Mouse (Mus musculus): ENCODE measurements around the gene Psma2. TPM values are rescaled to one million over a fixed set of nuclear protein-coding genes. Genes with fewer than 3 reads are reported as not detected.
A peak's percentile ranks its signal among the peaks of the same experiment; 100 is the strongest.

Psma2 gene
- polyA plus RNA-seq, 1 experiment from 2014 or later, result 191 TPM

DNA sequence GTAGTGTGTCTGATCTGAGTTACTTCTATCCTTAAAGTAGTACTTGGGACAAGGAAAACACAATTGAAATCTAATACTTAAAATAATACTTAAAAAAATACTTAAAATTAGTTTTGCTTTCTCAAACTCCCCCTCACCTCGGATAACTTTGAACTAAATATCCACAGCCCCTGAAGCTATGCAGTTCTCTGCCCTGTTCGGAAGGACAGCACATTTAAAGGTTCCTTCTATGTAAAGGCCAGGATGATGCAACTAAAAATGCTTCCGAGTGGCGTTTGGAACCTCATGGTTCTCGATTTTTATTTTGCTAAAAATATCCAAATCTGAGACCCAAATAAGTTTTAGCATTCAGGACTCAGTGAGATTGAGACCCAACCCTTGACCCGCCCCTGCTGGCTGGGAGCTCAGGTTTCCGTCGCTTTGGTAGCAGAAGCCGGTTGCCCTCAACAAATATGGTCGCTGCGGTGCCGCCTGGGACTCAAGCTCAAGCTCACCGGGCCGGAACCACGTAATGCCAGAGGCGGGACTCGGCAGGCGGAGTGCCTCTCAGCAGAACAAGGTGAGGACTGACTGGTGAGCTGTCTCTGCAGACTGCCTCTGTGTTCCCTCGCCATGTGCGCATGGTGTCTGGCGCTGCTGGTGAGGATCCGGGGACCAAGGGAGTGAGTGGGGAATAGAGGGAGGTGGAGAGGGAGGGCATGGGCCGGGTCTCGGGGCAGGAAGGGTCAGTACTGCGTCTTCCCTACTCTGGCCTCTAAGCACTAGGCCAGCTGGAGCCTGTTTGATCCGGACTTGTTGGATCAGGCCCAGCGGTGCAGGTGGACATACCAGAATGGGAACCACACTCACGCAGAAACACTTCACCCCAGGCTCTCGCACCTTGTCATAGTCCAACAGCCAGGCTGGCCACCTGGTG lies 16.9 kb downstream of the Psma2 start, which contains the start of gene AW209491:
AW209491 (plus strand) TSS at position 429 of the 916 bp plus-strand sequence.
- H3K4me3 ChIP-seq (ENCODE audit: low read depth, low read length), result peak within 1 kb of the TSS; percentile 52
- H3K4me2 ChIP-seq (replicated peaks; ENCODE audit: low read depth, low read length), result peak within 1 kb of the TSS; percentile 51
- no peaks in the 10 kb centered on the region for H3K27me3 ChIP-seq (ENCODE audit: control insufficient read depth, insufficient read depth, low read length)
- H3K9ac ChIP-seq (replicated peaks; ENCODE audit: low read depth, low read length), result peak within 1 kb of the TSS; percentile 57
- WGBS, result under 1% methylated on average over 29 of the region's 29 CpGs
- no peaks in the 10 kb centered on the region for H3K4me1 ChIP-seq (ENCODE audit: control insufficient read depth, insufficient read depth, low read length)
- no peak within 1 kb of the TSS for H3K27ac ChIP-seq (ENCODE audit: low read length)
- peak; percentile 95 for ATAC-seq (ENCODE audit: insufficient number of reproducible peaks, insufficient read depth, low FRiP score, low read depth)
- H3K36me3 ChIP-seq (ENCODE audit: control insufficient read depth, insufficient read depth, low read length), result peaks cover 19% of the 10 kb centered on the region
- H3K9me3 ChIP-seq (ENCODE audit: control insufficient read depth, low read depth, low read length), result no peaks in the 10 kb centered on the region

DNA sequence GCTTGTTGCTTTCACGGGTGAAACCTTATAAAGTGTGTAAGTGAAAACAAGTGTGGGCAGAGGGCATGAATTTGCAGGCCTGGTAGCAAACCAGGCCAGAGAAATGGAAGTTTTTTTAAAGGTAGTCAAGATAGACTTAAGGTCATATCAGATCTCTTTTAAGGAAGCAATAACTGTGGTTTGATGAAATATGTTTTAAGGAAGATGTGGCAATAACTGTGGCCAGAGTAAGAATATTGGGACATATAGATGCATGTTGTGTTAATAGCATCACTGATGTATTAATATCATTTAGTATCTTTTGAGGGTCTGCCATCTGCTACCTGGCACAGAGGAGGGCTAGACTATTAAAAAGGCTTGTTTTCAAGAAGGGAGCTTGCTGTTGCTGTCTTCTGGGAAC lies 27.0 kb downstream of the Psma2 start:
- H3K4me3 ChIP-seq (ENCODE audit: low read depth, low read length), result no peak overlapping the region
- WGBS, result 43% methylated on average over 1 of the region's 1 CpGs
- H3K36me3 ChIP-seq (ENCODE audit: control insufficient read depth, insufficient read depth, low read length), result peaks cover 15% of the 10 kb centered on the region; the same call in 1 of the 2 replicates
- H3K9me3 ChIP-seq (ENCODE audit: control insufficient read depth, low read depth, low read length), result no peaks in the 10 kb centered on the region
- no peaks in the 10 kb centered on the region for H3K4me1 ChIP-seq (ENCODE audit: control insufficient read depth, insufficient read depth, low read length)
- H3K4me2 ChIP-seq (replicated peaks; ENCODE audit: low read depth, low read length), result no peak overlapping the region
- no peaks in the 10 kb centered on the region for H3K27me3 ChIP-seq (ENCODE audit: control insufficient read depth, insufficient read depth, low read length)
- H3K9ac ChIP-seq (replicated peaks; ENCODE audit: low read depth, low read length), result no peak overlapping the region
- no peak overlapping the region for H3K27ac ChIP-seq (ENCODE audit: low read length)
- ATAC-seq (ENCODE audit: insufficient number of reproducible peaks, insufficient read depth, low FRiP score, low read depth), result no peak

DNA sequence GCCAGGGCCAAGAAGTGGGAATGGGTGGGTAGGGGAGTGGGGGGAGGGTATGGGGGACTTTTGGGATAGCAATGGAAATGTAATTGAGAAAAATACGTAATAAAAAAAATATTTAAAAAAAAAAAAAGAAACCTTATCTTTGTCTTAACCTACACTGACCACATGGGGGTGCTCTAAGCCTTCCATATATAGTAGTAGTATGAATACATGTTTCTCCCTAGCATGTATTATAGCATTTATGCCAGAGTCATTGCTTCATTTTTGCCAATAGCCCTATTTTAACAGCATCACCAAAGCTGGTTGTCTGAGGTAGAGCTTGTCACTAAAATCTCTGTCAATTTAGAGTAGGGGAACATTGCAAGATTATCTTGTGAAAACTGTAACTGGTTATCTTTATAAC lies 36.3 kb downstream of the Psma2 start:
- Histone ChIP-seq H3K36me3 (ENCODE audit: control insufficient read depth, insufficient read depth, low read length) (no peaks in the 10 kb centered on the region), H3K27me3 (ENCODE audit: control insufficient read depth, insufficient read depth, low read length) (no peaks in the 10 kb centered on the region), H3K4me2 (replicated peaks; ENCODE audit: low read depth, low read length) (no peak overlapping the region), H3K4me1 (ENCODE audit: control insufficient read depth, insufficient read depth, low read length) (no peaks in the 10 kb centered on the region), H3K27ac (ENCODE audit: low read length) (no peak overlapping the region), H3K9me3 (ENCODE audit: control insufficient read depth, low read depth, low read length) (no peaks in the 10 kb centered on the region), H3K4me3 (ENCODE audit: low read depth, low read length) (no peak overlapping the region), H3K9ac (replicated peaks; ENCODE audit: low read depth, low read length) (no peak overlapping the region)
- no peak for ATAC-seq (ENCODE audit: insufficient number of reproducible peaks, insufficient read depth, low FRiP score, low read depth)
- 13% methylated on average over 1 of the region's 1 CpGs for WGBS

DNA sequence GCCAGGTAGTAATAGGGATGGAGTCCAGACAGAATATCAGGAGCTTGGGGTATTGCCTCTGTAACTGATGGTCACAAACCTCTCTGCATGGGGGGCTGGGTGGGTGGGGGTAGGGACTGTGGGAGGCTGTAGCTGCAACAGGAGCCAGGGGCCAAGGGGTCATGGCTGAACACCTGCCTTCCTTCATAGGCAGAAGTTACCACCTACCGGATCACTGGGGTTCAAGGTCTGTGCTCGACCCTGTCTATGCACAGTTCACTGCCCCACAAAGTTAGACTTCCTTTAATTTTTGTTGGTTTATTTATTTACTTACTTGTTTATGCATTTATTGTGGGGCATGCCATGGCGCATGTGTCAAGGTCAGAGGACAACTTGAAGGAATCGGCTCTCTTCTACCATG lies 54.1 kb downstream of the Psma2 start:
- H3K4me3 ChIP-seq (ENCODE audit: low read depth, low read length), result no peak overlapping the region
- ATAC-seq (ENCODE audit: insufficient number of reproducible peaks, insufficient read depth, low FRiP score, low read depth), result no peak
- no peak overlapping the region for H3K27ac ChIP-seq (ENCODE audit: low read length)
- no peaks in the 10 kb centered on the region for H3K9me3 ChIP-seq (ENCODE audit: control insufficient read depth, low read depth, low read length)
- H3K36me3 ChIP-seq (ENCODE audit: control insufficient read depth, insufficient read depth, low read length), result no peaks in the 10 kb centered on the region
- no peaks in the 10 kb centered on the region for H3K4me1 ChIP-seq (ENCODE audit: control insufficient read depth, insufficient read depth, low read length)
- H3K27me3 ChIP-seq (ENCODE audit: control insufficient read depth, insufficient read depth, low read length), result no peaks in the 10 kb centered on the region
- H3K4me2 ChIP-seq (replicated peaks; ENCODE audit: low read depth, low read length), result no peak overlapping the region
- WGBS, result 69% methylated on average over 4 of the region's 4 CpGs
- no peak overlapping the region for H3K9ac ChIP-seq (replicated peaks; ENCODE audit: low read depth, low read length)

DNA sequence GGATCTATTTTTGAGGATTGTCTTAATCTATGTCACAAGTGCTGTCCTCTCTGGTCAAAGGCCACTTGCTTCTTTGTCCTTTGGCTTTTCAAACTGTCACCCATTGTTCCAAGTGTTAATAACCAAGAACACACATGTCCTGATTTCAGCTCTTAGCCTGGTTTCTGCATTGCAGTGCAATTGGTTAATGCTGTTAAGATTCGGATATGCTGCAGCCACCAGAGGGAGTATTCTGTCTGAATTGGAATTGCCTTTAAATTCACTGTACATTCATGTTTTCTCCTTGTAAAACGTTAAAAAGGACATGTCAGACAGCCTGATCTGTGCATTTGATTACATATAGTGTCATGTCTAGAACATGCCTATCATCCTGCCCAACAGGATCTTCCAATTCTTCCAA lies 57.3 kb downstream of the Psma2 start:
- no peak for ATAC-seq (ENCODE audit: insufficient number of reproducible peaks, insufficient read depth, low FRiP score, low read depth)
- 22% methylated on average over 2 of the region's 2 CpGs for WGBS

DNA sequence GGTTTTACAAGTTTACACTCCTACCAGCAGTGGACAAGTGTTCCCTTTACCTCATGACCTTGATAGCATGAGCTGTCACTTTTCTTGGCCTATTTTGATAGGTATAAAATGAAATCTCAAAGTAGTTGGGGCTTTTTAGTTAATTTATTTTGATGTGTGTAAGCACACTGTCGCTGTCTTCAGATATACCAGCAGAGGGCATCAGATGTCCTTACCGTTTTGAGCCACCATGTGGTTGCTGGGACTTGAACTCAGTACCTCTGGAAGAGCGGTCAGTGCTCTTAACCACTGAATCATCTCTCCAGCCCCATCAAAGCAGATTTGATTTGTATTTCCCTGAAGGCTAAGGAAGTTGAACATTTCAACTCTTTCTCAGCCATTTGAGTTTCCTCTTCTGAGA lies 75.9 kb downstream of the Psma2 start:
- Histone ChIP-seq H3K36me3 (ENCODE audit: control insufficient read depth, insufficient read depth, low read length) (no peaks in the 10 kb centered on the region), H3K9ac (replicated peaks; ENCODE audit: low read depth, low read length) (no peak overlapping the region), H3K4me3 (ENCODE audit: low read depth, low read length) (no peak overlapping the region), H3K4me2 (replicated peaks; ENCODE audit: low read depth, low read length) (no peak overlapping the region), H3K9me3 (ENCODE audit: control insufficient read depth, low read depth, low read length) (no peaks in the 10 kb centered on the region), H3K27ac (ENCODE audit: low read length) (no peak overlapping the region), H3K4me1 (ENCODE audit: control insufficient read depth, insufficient read depth, low read length) (no peaks in the 10 kb centered on the region), H3K27me3 (ENCODE audit: control insufficient read depth, insufficient read depth, low read length) (no peaks in the 10 kb centered on the region)
- 61% methylated on average over 3 of the region's 3 CpGs for WGBS
- ATAC-seq (ENCODE audit: insufficient number of reproducible peaks, insufficient read depth, low FRiP score, low read depth), result no peak

More for the DNA sequence above, 57.3 kb downstream of the Psma2 start:
- Histone ChIP-seq H3K4me3 (ENCODE audit: low read depth, low read length) (no peak overlapping the region), H3K9ac (replicated peaks; ENCODE audit: low read depth, low read length) (no peak overlapping the region), H3K27ac (ENCODE audit: low read length) (no peak overlapping the region), H3K4me1 (ENCODE audit: control insufficient read depth, insufficient read depth, low read length) (no peaks in the 10 kb centered on the region), H3K4me2 (replicated peaks; ENCODE audit: low read depth, low read length) (no peak overlapping the region), H3K9me3 (ENCODE audit: control insufficient read depth, low read depth, low read length) (no peaks in the 10 kb centered on the region), H3K36me3 (ENCODE audit: control insufficient read depth, insufficient read depth, low read length) (no peaks in the 10 kb centered on the region), H3K27me3 (ENCODE audit: control insufficient read depth, insufficient read depth, low read length) (no peaks in the 10 kb centered on the region)

DNA sequence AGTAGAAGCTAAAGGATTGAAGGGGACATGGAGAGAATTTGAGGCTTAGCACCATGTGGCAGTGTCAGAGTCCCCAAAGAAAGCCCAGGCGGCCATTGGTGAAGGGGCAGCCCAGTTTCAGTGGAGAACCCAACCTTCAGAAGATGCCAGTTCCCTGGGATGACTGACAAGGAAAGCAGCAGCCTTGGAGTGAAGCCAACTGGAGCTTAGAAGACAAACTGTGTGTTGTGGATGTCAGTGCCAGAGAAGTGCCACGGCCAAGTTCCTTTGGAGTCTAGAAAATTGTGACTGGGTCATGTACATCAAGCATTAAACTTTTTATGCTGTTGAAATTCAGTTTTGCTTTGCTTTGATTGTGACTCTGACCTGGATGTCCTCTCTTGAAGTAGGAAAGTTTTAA lies 103.8 kb downstream of the Psma2 start:
- no peak overlapping the region for H3K9ac ChIP-seq (replicated peaks; ENCODE audit: low read depth, low read length)
- H3K27ac ChIP-seq (ENCODE audit: low read length), result no peak overlapping the region
- no peaks in the 10 kb centered on the region for H3K4me1 ChIP-seq (ENCODE audit: control insufficient read depth, insufficient read depth, low read length)
- WGBS, result 86% methylated on average over 2 of the region's 2 CpGs
- no peak overlapping the region for H3K4me3 ChIP-seq (ENCODE audit: low read depth, low read length)
- no peaks in the 10 kb centered on the region for H3K27me3 ChIP-seq (ENCODE audit: control insufficient read depth, insufficient read depth, low read length)
- H3K4me2 ChIP-seq (replicated peaks; ENCODE audit: low read depth, low read length), result no peak overlapping the region
- no peaks in the 10 kb centered on the region for H3K36me3 ChIP-seq (ENCODE audit: control insufficient read depth, insufficient read depth, low read length)
- H3K9me3 ChIP-seq (ENCODE audit: control insufficient read depth, low read depth, low read length), result no peaks in the 10 kb centered on the region
- ATAC-seq (ENCODE audit: insufficient number of reproducible peaks, insufficient read depth, low FRiP score, low read depth), result no peak

DNA sequence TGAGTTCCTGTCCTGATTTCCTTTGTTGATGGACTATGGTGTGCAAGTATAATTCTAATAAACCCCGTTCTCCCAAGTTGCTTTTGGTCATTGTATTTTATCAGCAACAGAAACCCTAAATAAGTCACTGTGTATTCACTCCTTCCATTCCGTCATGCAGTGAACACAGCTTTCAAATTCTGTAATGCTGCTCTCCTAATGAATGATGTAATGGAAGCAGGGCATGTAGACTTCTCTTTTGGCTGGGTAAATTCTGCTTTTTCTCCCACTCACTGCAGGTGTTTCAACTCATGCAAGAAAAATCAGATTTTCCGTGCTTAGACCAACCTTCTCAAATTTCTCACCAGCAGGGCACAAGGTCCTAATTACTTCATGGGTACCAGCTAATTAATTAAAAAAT lies 104.7 kb downstream of the Psma2 start:
- no peak for ATAC-seq (ENCODE audit: insufficient number of reproducible peaks, insufficient read depth, low FRiP score, low read depth)
- H3K9me3 ChIP-seq (ENCODE audit: control insufficient read depth, low read depth, low read length), result no peaks in the 10 kb centered on the region
- WGBS, result 71% methylated on average over 3 of the region's 3 CpGs

More for the DNA sequence above, 104.7 kb downstream of the Psma2 start:
- no peak overlapping the region for H3K4me2 ChIP-seq (replicated peaks; ENCODE audit: low read depth, low read length)
- no peak overlapping the region for H3K4me3 ChIP-seq (ENCODE audit: low read depth, low read length)
- no peaks in the 10 kb centered on the region for H3K4me1 ChIP-seq (ENCODE audit: control insufficient read depth, insufficient read depth, low read length)
- no peak overlapping the region for H3K27ac ChIP-seq (ENCODE audit: low read length)
- H3K27me3 ChIP-seq (ENCODE audit: control insufficient read depth, insufficient read depth, low read length), result no peaks in the 10 kb centered on the region
- H3K9ac ChIP-seq (replicated peaks; ENCODE audit: low read depth, low read length), result no peak overlapping the region
- no peaks in the 10 kb centered on the region for H3K36me3 ChIP-seq (ENCODE audit: control insufficient read depth, insufficient read depth, low read length)

All from stomach, embryonic 14.5 days (tissue).